Mouse (Mus musculus) hindbrain, embryonic 13.5 days (tissue): Measurements from ENCODE around the gene Mapk3. TPM values are rescaled to one million over a fixed set of nuclear protein-coding genes. Genes with fewer than 3 reads are reported as not detected.
"Not testable (repeated sequence)": the region's sequence is repeated elsewhere in the genome, so short reads cannot be mapped to it uniquely, and the experiment has no call there.

Experiments
- ATAC-seq: fragments of 200-750 bp; cut with Nextera tagmentation; 2 replicates; pipeline ENCODE4 v1.8.0; 2017; ENCODE audit warnings: moderate TSS enrichment; ENCODE audit not compliant: low FRiP score
- H3K27ac ChIP-seq: fragments of 300-500 bp; sonication (generic); 2 replicates; pipeline ENCODE4 v1.5.1; 2015; ENCODE audit warnings: inconsistent platforms, mild to moderate bottlenecking, moderate library complexity
- H3K27me3 ChIP-seq: fragments of 300-500 bp; sonication (generic); 2 replicates; pipeline ENCODE4 v1.6.1; 2015; ENCODE audit warnings: mild to moderate bottlenecking, inconsistent platforms
- H3K36me3 ChIP-seq: fragments of 300-500 bp; sonication (generic); 2 replicates; pipeline ENCODE4 v1.6.1; 2015; ENCODE audit warnings: mild to moderate bottlenecking, inconsistent platforms
- H3K4me1 ChIP-seq: fragments of 300-500 bp; sonication (generic); replicated peaks from 2 replicates; pipeline ENCODE4 v1.6.1; 2015; ENCODE audit warnings: inconsistent platforms
- H3K4me2 ChIP-seq: fragments of 300-500 bp; sonication (generic); 2 replicates; pipeline ENCODE4 v1.6.1; 2015; ENCODE audit warnings: inconsistent platforms, mild to moderate bottlenecking, moderate library complexity
- H3K4me3 ChIP-seq: fragments of 300-500 bp; sonication (generic); 2 replicates; pipeline ENCODE4 v1.5.1; 2015; ENCODE audit warnings: mild to moderate bottlenecking, inconsistent platforms
- H3K9ac ChIP-seq: fragments of 300-500 bp; sonication (generic); 2 replicates; pipeline ENCODE4 v1.6.1; 2015; ENCODE audit warnings: mild to moderate bottlenecking, inconsistent platforms
- H3K9me3 ChIP-seq: fragments of 300-500 bp; sonication (generic); 2 replicates; pipeline ENCODE4 v1.6.1; 2016; ENCODE audit warnings: inconsistent platforms
- WGBS: fragments of 180-500 bp; shearing (Covaris S2); methylation state at CpG from one replicate; pipeline ENCODE4 v1.1.7; 2015; 5-methylcytosine and 5-hydroxymethylcytosine counted together
- polyA plus RNA-seq: library from polyadenylated mRNA; unstranded; fragments of >200 nt; fragmentation: Nextera tagmentation; extraction: Ambion mirVana; gene quantifications from 2 replicates; pipeline ENCODE4 v1.2.1, GENCODE M21; 2015

Mapk3 gene
- 94.2 and 95.8 TPM in 2 replicates for polyA plus RNA-seq

DNA sequence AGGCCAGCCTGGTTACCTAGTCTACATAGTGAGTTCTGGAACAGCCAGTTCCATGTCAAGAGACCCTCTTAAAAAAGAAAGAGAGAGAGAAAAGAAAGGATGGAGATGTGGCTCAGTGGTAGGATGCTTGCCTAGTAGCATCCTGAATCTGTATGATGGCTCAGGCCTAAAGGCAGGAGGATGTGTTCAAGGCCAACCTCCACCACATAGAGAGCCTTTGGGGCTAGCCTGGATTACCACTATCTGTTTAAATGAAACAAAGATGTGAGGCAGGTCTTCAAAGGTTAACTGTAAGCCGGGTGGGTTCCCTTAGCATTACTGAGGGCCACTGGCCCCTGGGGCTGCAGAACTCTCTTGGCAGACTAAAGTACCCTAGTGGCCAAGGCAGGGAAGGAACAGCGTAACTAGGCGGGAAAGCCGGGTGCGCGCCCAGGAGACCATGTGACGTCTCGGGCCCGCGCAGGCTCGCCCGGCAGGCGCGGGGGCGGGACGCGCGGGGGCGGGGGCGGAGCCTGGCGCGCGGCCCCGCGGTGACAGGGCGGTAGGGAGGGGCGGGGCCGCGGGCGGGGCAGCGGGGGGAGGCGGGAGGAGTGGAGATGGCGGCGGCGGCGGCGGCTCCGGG is at the start of gene Mapk3:
Gene Mapk3, plus strand, starts transcription at position 552 of the 622 bp plus-strand sequence.
- Histone ChIP-seq H3K4me1 (peaks cover 48% of the 10 kb centered on the region), H3K27me3 (no peaks in the 10 kb centered on the region), H3K27ac (peak within 1 kb of the TSS; percentile 92), H3K36me3 (peaks cover 16% of the 10 kb centered on the region), H3K9me3 (no peaks in the 10 kb centered on the region), H3K4me2 (peak within 1 kb of the TSS; percentile 93), H3K4me3 (peak within 1 kb of the TSS; percentile 77), H3K9ac (peak within 1 kb of the TSS; percentile 91)
- WGBS, result 2% methylated on average over 22 of the region's 38 CpGs
- ATAC-seq, result peak; percentile 58

DNA sequence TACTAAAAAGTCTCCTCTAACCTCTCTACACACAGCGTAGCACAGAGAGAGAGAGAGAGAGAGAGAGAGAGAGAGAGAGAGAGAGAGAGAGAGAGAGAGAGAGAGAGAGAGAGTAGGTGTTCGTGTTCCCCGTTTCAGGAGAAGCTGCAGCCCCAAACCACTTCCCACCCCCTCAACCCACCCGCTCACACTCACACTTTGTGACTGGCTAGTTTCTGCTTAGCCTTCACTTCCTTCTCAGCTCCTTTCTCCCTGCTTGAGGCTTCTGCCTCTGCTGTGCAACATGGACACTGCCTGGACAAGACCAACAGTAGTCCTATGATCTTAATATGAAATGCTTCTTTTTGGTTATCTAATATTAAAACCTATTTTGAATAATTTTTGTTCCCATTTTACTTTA is 49.1 kb upstream of the Mapk3 start:
- Histone ChIP-seq H3K36me3 (no peaks in the 10 kb centered on the region), H3K27ac (no peak overlapping the region), H3K4me2 (no peak overlapping the region), H3K27me3 (peaks cover 11% of the 10 kb centered on the region; the same call in 1 of the 2 replicates), H3K9ac (no peak overlapping the region), H3K9me3 (no peaks in the 10 kb centered on the region), H3K4me1 (peaks cover 3% of the 10 kb centered on the region), H3K4me3 (no peak overlapping the region)
- no peak for ATAC-seq
- 74% methylated on average over 4 of the region's 4 CpGs for WGBS

GRCm38 (mm10) chr7:126711910-126712309 is 47.5 kb upstream of the Mapk3 start:
- H3K27me3 ChIP-seq, result 0 out of 2 replicates have a peak, but pooled peaks cover 3% of the 10 kb centered on the region
- H3K36me3 ChIP-seq, result no peaks in the 10 kb centered on the region
- no peak overlapping the region for H3K4me3 ChIP-seq
- ATAC-seq, result no peak
- H3K4me1 ChIP-seq, result no peaks in the 10 kb centered on the region
- H3K4me2 ChIP-seq, result no peak overlapping the region
- no peak overlapping the region for H3K27ac ChIP-seq
- H3K9ac ChIP-seq, result no peak overlapping the region
- WGBS, result 74% methylated on average over 3 of the region's 3 CpGs
- H3K9me3 ChIP-seq, result no peaks in the 10 kb centered on the region

DNA sequence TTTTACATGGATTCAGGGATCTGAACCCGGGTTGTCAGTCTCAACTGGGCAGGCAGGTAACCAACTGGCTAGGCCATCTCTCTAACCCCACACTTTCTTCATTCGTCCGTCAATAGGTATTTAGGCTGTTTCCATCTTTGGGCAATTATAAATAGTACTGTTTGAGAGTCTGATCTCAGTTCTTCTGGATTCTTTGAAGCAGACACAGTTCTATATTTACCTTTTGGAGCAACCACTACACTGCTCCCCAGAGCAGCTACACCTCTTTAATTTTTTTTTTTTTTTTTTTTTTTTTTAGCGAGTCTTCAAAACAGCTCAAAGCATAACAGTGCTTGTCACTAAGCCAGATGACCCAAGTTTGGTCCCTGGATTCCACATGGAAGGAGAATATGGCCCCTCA is 43.7 kb upstream of the Mapk3 start:
- H3K27me3 ChIP-seq, result no peaks in the 10 kb centered on the region
- H3K9me3 ChIP-seq, result no peaks in the 10 kb centered on the region
- no peak for ATAC-seq
- 81% methylated on average over 4 of the region's 4 CpGs for WGBS
- H3K4me1 ChIP-seq, result no peaks in the 10 kb centered on the region
- no peak overlapping the region for H3K4me3 ChIP-seq
- no peak overlapping the region for H3K27ac ChIP-seq
- H3K9ac ChIP-seq, result no peak overlapping the region
- no peaks in the 10 kb centered on the region for H3K36me3 ChIP-seq
- H3K4me2 ChIP-seq, result no peak overlapping the region

GRCm38 (mm10) chr7:126717566-126717965 is 41.8 kb upstream of the Mapk3 start:
- ATAC-seq, result no peak

DNA sequence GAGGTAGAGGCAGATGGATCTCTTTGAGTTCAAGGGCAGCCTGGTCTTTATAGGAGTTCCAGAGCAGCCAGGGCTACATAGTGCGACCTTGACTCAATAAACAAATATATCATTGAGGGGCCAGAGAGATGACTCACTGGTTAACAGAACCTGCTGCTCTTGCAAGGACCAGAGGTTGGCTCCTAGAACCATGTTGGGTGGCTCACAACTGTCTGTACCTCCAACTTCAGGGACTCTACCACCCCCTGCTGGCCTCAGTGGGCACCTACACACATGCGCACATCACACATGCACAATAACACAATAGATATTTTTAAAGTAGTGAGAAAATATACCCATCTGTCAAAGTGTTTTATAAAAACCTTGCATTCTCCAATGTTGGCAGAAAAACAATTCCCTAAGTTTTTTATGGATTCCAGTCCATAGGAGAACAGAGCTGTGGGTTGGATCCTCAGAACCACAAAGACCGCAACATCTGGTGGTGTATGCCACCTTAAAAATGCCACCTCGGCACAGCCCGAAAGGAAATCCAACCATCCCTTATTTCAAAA is 40.5 kb upstream of the Mapk3 start:
- ATAC-seq, result no peak
- H3K4me3 ChIP-seq, result no peak overlapping the region
- no peak overlapping the region for H3K9ac ChIP-seq
- H3K36me3 ChIP-seq, result no peaks in the 10 kb centered on the region
- no peaks in the 10 kb centered on the region for H3K27me3 ChIP-seq
- no peak overlapping the region for H3K4me2 ChIP-seq
- H3K4me1 ChIP-seq, result no peaks in the 10 kb centered on the region
- no peak overlapping the region for H3K27ac ChIP-seq
- H3K9me3 ChIP-seq, result peaks cover 5% of the 10 kb centered on the region; the same call in 1 of the 2 replicates
- 97% methylated on average over 5 of the region's 5 CpGs for WGBS

More at GRCm38 (mm10) chr7:126717566-126717965, 41.8 kb upstream of the Mapk3 start:
- Histone ChIP-seq H3K27ac (no peak overlapping the region), H3K4me2 (no peak overlapping the region), H3K4me3 (no peak overlapping the region), H3K9ac (no peak overlapping the region), H3K4me1 (no peaks in the 10 kb centered on the region), H3K27me3 (no peaks in the 10 kb centered on the region), H3K36me3 (no peaks in the 10 kb centered on the region), H3K9me3 (0 out of 2 replicates have a peak, but pooled peaks cover 3% of the 10 kb centered on the region)
- 90% methylated on average over 3 of the region's 3 CpGs for WGBS

DNA sequence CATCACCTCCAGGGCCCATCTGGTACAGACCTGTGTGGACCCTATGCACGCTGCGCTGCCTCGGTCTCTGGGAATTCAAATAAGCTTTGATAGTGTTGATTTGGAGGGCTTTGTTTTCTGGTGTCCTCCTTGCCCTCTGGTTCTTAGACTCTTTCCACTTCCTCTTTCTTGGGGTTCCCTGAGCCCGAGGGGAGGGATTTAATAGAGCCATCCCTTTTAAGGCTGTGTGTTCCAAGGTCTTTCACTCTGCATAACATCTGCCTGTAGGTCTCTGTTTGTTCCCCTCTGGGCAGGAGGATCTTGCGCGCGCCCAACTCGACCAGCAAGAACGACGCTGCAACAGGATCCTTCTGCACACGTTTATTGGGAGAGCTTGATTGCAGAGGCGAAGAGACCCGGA is 37.8 kb upstream of the Mapk3 start:
- Histone ChIP-seq H3K4me2 (no peak overlapping the region), H3K4me3 (no peak overlapping the region), H3K9me3 (peaks cover 5% of the 10 kb centered on the region; the same call in 1 of the 2 replicates), H3K27me3 (no peaks in the 10 kb centered on the region), H3K9ac (no peak overlapping the region), H3K4me1 (no peaks in the 10 kb centered on the region), H3K27ac (no peak overlapping the region), H3K36me3 (no peaks in the 10 kb centered on the region)
- 91% methylated on average over 13 of the region's 13 CpGs for WGBS
- ATAC-seq, result no peak

DNA sequence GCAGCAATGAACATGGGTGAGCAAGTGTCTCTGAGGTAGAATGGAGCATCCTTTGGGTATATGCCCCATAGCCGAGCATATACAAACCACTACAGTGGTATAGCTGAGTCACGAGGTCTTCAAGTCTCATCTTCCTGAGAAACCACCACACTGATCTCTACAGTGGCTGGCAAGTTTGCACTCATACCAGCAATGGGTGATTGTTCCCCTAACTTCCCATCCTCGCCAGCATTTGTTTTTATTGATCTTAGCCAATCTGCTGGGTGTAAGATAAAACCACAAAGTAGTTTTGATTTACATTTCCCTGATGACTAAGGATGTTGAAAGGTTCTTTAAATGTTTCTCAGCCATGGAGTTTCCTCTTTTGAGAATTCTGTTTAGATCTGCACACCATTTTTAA is 34.3 kb upstream of the Mapk3 start:
- no peak overlapping the region for H3K27ac ChIP-seq
- H3K4me1 ChIP-seq, result no peaks in the 10 kb centered on the region
- no peak for ATAC-seq
- no peak overlapping the region for H3K4me2 ChIP-seq
- H3K36me3 ChIP-seq, result no peaks in the 10 kb centered on the region
- H3K27me3 ChIP-seq, result no peaks in the 10 kb centered on the region
- no peak overlapping the region for H3K9ac ChIP-seq
- WGBS, result 84% methylated on average over 3 of the region's 3 CpGs
- H3K9me3 ChIP-seq, result peaks cover 5% of the 10 kb centered on the region; the same call in 1 of the 2 replicates
- no peak overlapping the region for H3K4me3 ChIP-seq

DNA sequence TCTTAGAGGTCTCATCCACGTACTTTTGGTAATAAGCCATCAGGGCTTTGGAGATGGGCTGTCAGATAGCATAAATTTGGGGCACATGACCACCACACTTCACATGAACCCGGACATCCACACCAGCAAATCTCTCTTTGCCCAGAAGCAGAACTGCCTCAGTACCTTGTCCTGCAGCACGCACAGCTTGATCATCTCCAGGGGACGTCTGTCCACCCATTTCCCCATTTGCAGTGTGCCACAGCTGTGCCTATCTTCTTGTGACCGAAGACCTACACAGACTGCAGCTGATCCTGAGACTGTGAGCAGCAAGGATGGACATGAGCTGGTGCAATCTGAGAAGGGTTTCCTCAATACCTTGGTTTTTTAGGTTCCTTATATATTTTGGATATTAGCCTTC is 33.7 kb upstream of the Mapk3 start:
- peaks cover 5% of the 10 kb centered on the region; the same call in 1 of the 2 replicates for H3K9me3 ChIP-seq
- ATAC-seq, result no peak
- no peaks in the 10 kb centered on the region for H3K36me3 ChIP-seq
- H3K27ac ChIP-seq, result no peak overlapping the region
- H3K4me2 ChIP-seq, result no peak overlapping the region
- no peak overlapping the region for H3K4me3 ChIP-seq
- no peaks in the 10 kb centered on the region for H3K27me3 ChIP-seq
- WGBS, result 86% methylated on average over 5 of the region's 5 CpGs
- H3K9ac ChIP-seq, result no peak overlapping the region
- H3K4me1 ChIP-seq, result no peaks in the 10 kb centered on the region

DNA sequence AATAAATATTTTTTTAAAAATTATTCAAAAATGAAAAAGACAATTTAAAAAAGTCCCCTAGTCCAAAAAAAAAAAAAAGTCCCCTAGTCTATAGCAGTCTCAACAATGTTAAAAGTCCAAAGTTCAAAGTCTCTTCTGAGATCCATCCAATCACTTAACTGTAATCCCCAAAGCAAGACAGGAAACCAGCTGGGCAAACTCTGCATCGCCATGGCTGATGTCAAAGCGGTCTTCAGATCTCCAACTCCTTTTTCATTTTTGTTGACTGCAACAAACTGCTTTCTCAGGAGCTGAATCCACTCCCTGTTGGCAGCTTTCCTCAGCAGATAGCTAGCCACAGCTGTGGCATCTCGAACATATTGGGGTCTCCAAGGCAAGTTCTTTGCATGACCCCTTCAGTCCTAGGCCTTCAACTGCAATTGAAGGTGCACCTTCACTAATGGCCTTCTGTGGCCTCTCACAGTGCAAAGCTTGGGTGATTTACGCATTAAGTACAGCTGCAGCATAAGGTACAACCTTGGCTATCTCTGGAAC is 29.1 kb upstream of the Mapk3 start:
- H3K36me3 ChIP-seq, H3K27ac ChIP-seq, H3K9ac ChIP-seq, H3K4me3 ChIP-seq, H3K4me1 ChIP-seq, ATAC-seq, H3K9me3 ChIP-seq, H3K27me3 ChIP-seq, H3K4me2 ChIP-seq: not testable (repeated sequence)
- 85% methylated on average over 4 of the region's 4 CpGs for WGBS

DNA sequence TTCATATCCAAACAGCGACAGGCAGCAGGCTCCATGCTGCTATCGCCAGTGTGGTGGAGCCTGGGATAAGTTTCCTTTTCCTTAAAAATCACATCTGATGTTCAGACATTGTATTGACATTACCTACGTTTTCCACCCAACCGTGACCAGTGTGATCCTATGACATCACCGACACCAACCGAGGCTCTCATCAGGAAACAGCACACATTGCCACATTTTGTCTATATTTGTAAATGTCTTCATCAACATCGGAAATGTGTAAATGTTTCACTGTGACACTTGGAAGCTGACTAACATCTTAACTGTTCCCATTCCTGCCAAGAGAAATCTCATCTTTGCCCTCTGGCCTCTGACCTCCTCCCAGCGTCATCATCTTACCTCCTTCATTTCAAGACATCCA is 23.3 kb upstream of the Mapk3 start:
- no peak for ATAC-seq
- Histone ChIP-seq H3K36me3 (no peaks in the 10 kb centered on the region), H3K9me3 (no peaks in the 10 kb centered on the region), H3K9ac (no peak overlapping the region), H3K27ac (no peak overlapping the region), H3K4me2 (no peak overlapping the region), H3K4me1 (0 out of 2 replicates have a peak, but pooled peaks cover 10% of the 10 kb centered on the region), H3K4me3 (no peak overlapping the region), H3K27me3 (no peaks in the 10 kb centered on the region)
- WGBS, result 83% methylated on average over 8 of the region's 8 CpGs

GRCm38 (mm10) chr7:126739551-126739950 is 19.9 kb upstream of the Mapk3 start:
- Histone ChIP-seq H3K36me3 (no peaks in the 10 kb centered on the region), H3K4me2 (no peak overlapping the region), H3K9me3 (no peaks in the 10 kb centered on the region), H3K9ac (no peak overlapping the region), H3K4me3 (no peak overlapping the region), H3K4me1 (0 out of 2 replicates have a peak, but pooled peaks cover 10% of the 10 kb centered on the region), H3K27ac (no peak overlapping the region), H3K27me3 (no peaks in the 10 kb centered on the region)
- WGBS, result 84% methylated on average over 17 of the region's 17 CpGs
- ATAC-seq, result no peak
